Mouse (Mus musculus) small intestine, adult 2 months (tissue): ENCODE results near the gene Rprd2.

Source experiments
- CTCF ChIP-seq: fragments of 200-500 bp; IDR thresholded peaks from 2 replicates; pipeline ENCODE4 v1.5.1; 2012; ENCODE audit warnings: low read depth, mild to moderate bottlenecking, control low read depth, inconsistent platforms, low read length, moderate library complexity, mixed read lengths; ENCODE audit not compliant: insufficient replicate concordance, insufficient read length; ENCODE audit errors: extremely low read depth
- POLR2A ChIP-seq: fragments of 200-500 bp; IDR thresholded peaks from 2 replicates; pipeline ENCODE4 v1.6.1; 2012; ENCODE audit warnings: low read depth, mild to moderate bottlenecking, control low read depth, inconsistent platforms, low read length, moderate library complexity

- TF ChIP-seq CTCF = no peak
- no peak for TF ChIP-seq POLR2A
Measured at GRCm38 (mm10) chr3:95760106-95760505, 58.6 kb downstream of the Rprd2 start, which contains the start of gene Tars2.
